Mouse (Mus musculus) MEL (cell line): ENCODE results near the gene Atp2a3. TPM values are rescaled to one million over a fixed set of nuclear protein-coding genes. Genes with fewer than 3 reads are reported as not detected.

Source experiments
- DNase-seq: peaks from one replicate; pipeline ENCODE4 v3.0.0; 2011; ENCODE audit warnings: low read depth, low spot score
- H3K27ac ChIP-seq: 2 replicates; pipeline ENCODE4 v1.5.1; 2012; ENCODE audit warnings: low read depth, mild to moderate bottlenecking, control low read depth, low read length, moderate library complexity; ENCODE audit not compliant: control insufficient read depth
- H3K27me3 ChIP-seq, 2 experiments: fragments of 150-350 bp in 1 of 2; sonication (generic) in 1 of 2; 2 replicates each; pipeline ENCODE4 v1.6.1; 2012; ENCODE audit warnings: low read length in 2 of 2, mild to moderate bottlenecking in 2 of 2, improper control_type of control experiment in 1 of 2, moderate library complexity in 1 of 2; ENCODE audit not compliant: insufficient read depth in 2 of 2, control insufficient read depth in 1 of 2
- H3K36me3 ChIP-seq, 2 experiments: 2 replicates each; pipeline ENCODE4 v1.6.1; 2012 to 2014; ENCODE audit warnings: low read length in 2 of 2, improper control_type of control experiment in 1 of 2, inconsistent platforms in 1 of 2, mild to moderate bottlenecking in 1 of 2; ENCODE audit not compliant: insufficient read depth in 2 of 2, control insufficient read depth in 1 of 2
- H3K4me1 ChIP-seq, 2 experiments: fragments of 150-350 bp in 1 of 2; sonication (generic) in 1 of 2; 2 replicates each; pipeline ENCODE4 v1.6.1; 2012; ENCODE audit warnings: low read length in 2 of 2, improper control_type of control experiment in 1 of 2, mild to moderate bottlenecking in 1 of 2; ENCODE audit not compliant: insufficient read depth in 2 of 2, control insufficient read depth in 1 of 2
- H3K4me3 ChIP-seq, 2 experiments: fragments of 150-350 bp in 1 of 2; sonication (generic) in 1 of 2; 2 replicates each; pipeline ENCODE4 v1.5.1; 2012; ENCODE audit warnings: low read depth in 2 of 2, low read length in 2 of 2, mild to moderate bottlenecking in 2 of 2, moderate library complexity in 2 of 2, control low read depth in 1 of 2, improper control_type of control experiment in 1 of 2; ENCODE audit not compliant: control insufficient read depth in 1 of 2, insufficient read depth in 1 of 2
- H3K79me2 ChIP-seq: 2 replicates; pipeline ENCODE4 v1.6.1; 2012; ENCODE audit warnings: mild to moderate bottlenecking, low read length, moderate library complexity; ENCODE audit not compliant: control insufficient read depth, poor library complexity, insufficient read depth
- H3K9ac ChIP-seq: 2 replicates; pipeline ENCODE4 v1.6.1; 2012; ENCODE audit warnings: low read depth, mild to moderate bottlenecking, control low read depth, low read length, moderate library complexity; ENCODE audit not compliant: control insufficient read depth, poor library complexity, severe bottlenecking
- H3K9me3 ChIP-seq: fragments of 150-350 bp; sonication (generic); replicated peaks from 2 replicates; pipeline ENCODE4 v1.6.1; 2012; ENCODE audit warnings: mild to moderate bottlenecking, low read length, improper control_type of control experiment, moderate library complexity; ENCODE audit not compliant: insufficient read depth
- BHLHE40 ChIP-seq: IDR thresholded peaks from 2 replicates; pipeline ENCODE4 v1.6.1; 2012; ENCODE audit warnings: low read depth, mild to moderate bottlenecking, inconsistent platforms, low read length, improper control_type of control experiment, borderline replicate concordance
- CHD1 ChIP-seq: IDR thresholded peaks from 2 replicates; pipeline ENCODE4 v1.6.1; 2012; ENCODE audit warnings: low read depth, mild to moderate bottlenecking, inconsistent platforms, low read length, improper control_type of control experiment
- E2F4 ChIP-seq: IDR thresholded peaks from 2 replicates; pipeline ENCODE4 v1.6.1; 2011; ENCODE audit warnings: low read depth, low read length, improper control_type of control experiment, borderline replicate concordance
- ELF1 ChIP-seq: IDR thresholded peaks from 2 replicates; pipeline ENCODE4 v1.6.1; 2014; ENCODE audit warnings: low read depth, mild to moderate bottlenecking, inconsistent platforms, low read length, improper control_type of control experiment, moderate library complexity
- EP300 ChIP-seq, 2 experiments: IDR thresholded peaks; 2 replicates each; pipeline ENCODE4 v1.6.1; 2011; ENCODE audit warnings: improper control_type of control experiment in 2 of 2, low read length in 2 of 2, low read depth in 1 of 2, mild to moderate bottlenecking in 1 of 2
- ETS1 ChIP-seq: IDR thresholded peaks from 2 replicates; pipeline ENCODE4 v1.6.1; 2012; ENCODE audit warnings: low read depth, mild to moderate bottlenecking, inconsistent platforms, low read length, improper control_type of control experiment, moderate library complexity
- GABPA ChIP-seq: IDR thresholded peaks from 2 replicates; pipeline ENCODE4 v1.6.1; 2012; ENCODE audit warnings: low read depth, mild to moderate bottlenecking, inconsistent platforms, low read length, improper control_type of control experiment, moderate library complexity
- GATA1 ChIP-seq: IDR thresholded peaks from 2 replicates; pipeline ENCODE4 v1.6.1; 2011; ENCODE audit warnings: low read depth, low read length, improper control_type of control experiment
- HCFC1 ChIP-seq: IDR thresholded peaks from 2 replicates; pipeline ENCODE4 v1.6.1; 2012; ENCODE audit warnings: low read depth, mild to moderate bottlenecking, inconsistent platforms, low read length, improper control_type of control experiment, moderate library complexity
- JUND ChIP-seq: IDR thresholded peaks from 2 replicates; pipeline ENCODE4 v1.6.1; 2011; ENCODE audit warnings: low read depth, mild to moderate bottlenecking, improper control_type of control experiment, low read length
- MAFK ChIP-seq: IDR thresholded peaks from 2 replicates; pipeline ENCODE4 v1.6.1; 2011; ENCODE audit warnings: low read depth, mild to moderate bottlenecking, low read length, improper control_type of control experiment, borderline replicate concordance
- MEF2A ChIP-seq: IDR thresholded peaks from 2 replicates; pipeline ENCODE4 v1.6.1; 2014; ENCODE audit warnings: low read depth, mild to moderate bottlenecking, inconsistent platforms, low read length, improper control_type of control experiment; ENCODE audit not compliant: poor library complexity, insufficient replicate concordance, severe bottlenecking; ENCODE audit errors: extremely low read depth
- MYB ChIP-seq: IDR thresholded peaks from 2 replicates; pipeline ENCODE4 v1.6.1; 2011; ENCODE audit warnings: mild to moderate bottlenecking, low read depth, low read length, improper control_type of control experiment
- MYC ChIP-seq: IDR thresholded peaks from 2 replicates; pipeline ENCODE4 v1.6.1; 2011; ENCODE audit warnings: low read depth, mild to moderate bottlenecking, low read length, improper control_type of control experiment, moderate library complexity
- NELFE ChIP-seq: IDR thresholded peaks from 2 replicates; pipeline ENCODE4 v1.6.1; 2011; ENCODE audit warnings: low read depth, low read length, improper control_type of control experiment
- POLR2A ChIP-seq, 2 experiments: IDR thresholded peaks; 2 replicates each; pipeline ENCODE4 v1.6.1; 2011 to 2012; ENCODE audit warnings: low read length in 2 of 2, mild to moderate bottlenecking in 2 of 2, control low read depth in 1 of 2, improper control_type of control experiment in 1 of 2, low read depth in 1 of 2, moderate library complexity in 1 of 2; ENCODE audit not compliant: control insufficient read depth in 1 of 2, insufficient read depth in 1 of 2, poor library complexity in 1 of 2
- POLR2AphosphoS5 ChIP-seq: IDR thresholded peaks from 2 replicates; pipeline ENCODE4 v1.6.1; 2012; ENCODE audit warnings: low read depth, borderline replicate concordance, mild to moderate bottlenecking, inconsistent platforms, low read length, moderate library complexity, mixed read lengths
- RAD21 ChIP-seq: IDR thresholded peaks from 2 replicates; pipeline ENCODE4 v1.6.1; 2011; ENCODE audit warnings: mild to moderate bottlenecking, low read depth, low read length, improper control_type of control experiment
- RCOR1 ChIP-seq: IDR thresholded peaks from 2 replicates; pipeline ENCODE4 v1.6.1; 2012; ENCODE audit warnings: low read depth, mild to moderate bottlenecking, inconsistent platforms, low read length, improper control_type of control experiment
- SIN3A ChIP-seq: IDR thresholded peaks from 2 replicates; pipeline ENCODE4 v1.6.1; 2012; ENCODE audit warnings: low read length, improper control_type of control experiment, inconsistent platforms
- SMC3 ChIP-seq: IDR thresholded peaks from 2 replicates; pipeline ENCODE4 v1.6.1; 2011; ENCODE audit warnings: low read depth, low read length, improper control_type of control experiment
- TAL1 ChIP-seq: IDR thresholded peaks from 2 replicates; pipeline ENCODE4 v1.6.1; 2012; ENCODE audit warnings: mild to moderate bottlenecking, inconsistent platforms, low read length, moderate library complexity, mixed read lengths
- TBP ChIP-seq: IDR thresholded peaks from 2 replicates; pipeline ENCODE4 v1.8.0; 2011; ENCODE audit warnings: low read depth, low read length, improper control_type of control experiment
- TCF12 ChIP-seq: IDR thresholded peaks from 2 replicates; pipeline ENCODE4 v1.6.1; 2014; ENCODE audit warnings: low read depth, mild to moderate bottlenecking, inconsistent platforms, low read length, improper control_type of control experiment, moderate library complexity
- UBTF ChIP-seq: IDR thresholded peaks from 2 replicates; pipeline ENCODE4 v1.6.1; 2012; ENCODE audit warnings: low read depth, mild to moderate bottlenecking, inconsistent platforms, low read length, improper control_type of control experiment, moderate library complexity, borderline replicate concordance; ENCODE audit not compliant: insufficient read depth
- USF1 ChIP-seq: IDR thresholded peaks from 2 replicates; pipeline ENCODE4 v1.6.1; 2014; ENCODE audit warnings: low read depth, mild to moderate bottlenecking, inconsistent platforms, low read length, improper control_type of control experiment, moderate library complexity
- ZC3H11A ChIP-seq: IDR thresholded peaks from 2 replicates; pipeline ENCODE4 v1.6.1; 2012; ENCODE audit warnings: low read depth, mild to moderate bottlenecking, inconsistent platforms, low read length, improper control_type of control experiment
- ZMIZ1 ChIP-seq: IDR thresholded peaks from 2 replicates; pipeline ENCODE4 v1.6.1; 2012; ENCODE audit warnings: low read depth, mild to moderate bottlenecking, inconsistent platforms, low read length, improper control_type of control experiment, moderate library complexity
- polyA plus RNA-seq, 2 experiments: library from polyadenylated mRNA; stranded (reverse) in 1 of 2; unstranded in 1 of 2; fragments of >175 nt in 1 of 2; fragments of >200 nt in 1 of 2; gene quantifications; 2 replicates each; pipeline versions ENCODE4 v1.2.1 to v1.2.4; 2012; ENCODE audit warnings: low replicate concordance in 2 of 2, low read depth in 1 of 2; ENCODE audit not compliant: insufficient read length in 2 of 2, insufficient read depth in 1 of 2, missing spikeins in 1 of 2
- total RNA-seq: library from RNA; depleted of rRNA; stranded (reverse); fragments of 300-350 nt; gene quantifications from 2 replicates; pipeline ENCODE4 v1.2.3, GENCODE M21; 2012

Gene Atp2a3
- total and polyA plus RNA-seq, 3 experiments: 10.7 to 49.9 TPM; not detected in 1

- Histone ChIP-seq H3K4me3 (no peak overlapping the region), H3K9me3 (no peaks in the 10 kb centered on the region), H3K4me1 (peaks cover 8 to 22% of the 10 kb centered on the region in 2 experiments), H3K9ac (no peak overlapping the region), H3K79me2 (no peaks in the 10 kb centered on the region), H3K27me3 (no peaks in the 10 kb centered on the region), H3K36me3 (peaks cover 0 to 8% of the 10 kb centered on the region in 2 experiments; a peak in 1 of 4 replicates), H3K27ac (no peak overlapping the region)
- no peak for TF ChIP-seq RAD21
- no peak for TF ChIP-seq ZC3H11A
- peak; percentile 9 to 10; a peak in 1 of 4 replicates for TF ChIP-seq EP300 (IDR thresholded peaks at IDR 0.05; ENCODE audit: low read depth in 1 of 2, low read length in 2 of 2)
- no peak for TF ChIP-seq ZMIZ1
- TF ChIP-seq NELFE: no peak
- no peak for TF ChIP-seq MYC
- no peak for TF ChIP-seq GABPA
- TF ChIP-seq E2F4: no peak
- no peak for TF ChIP-seq CHD1
- no peak for TF ChIP-seq JUND
- no peak for TF ChIP-seq ETS1
- TF ChIP-seq TCF12: 0 out of 2 replicates have a peak, but pooled peaks have one; percentile 28
- no peak for TF ChIP-seq HCFC1
- TF ChIP-seq TAL1: peak; percentile 70
- no peak for TF ChIP-seq POLR2A (IDR thresholded peaks at IDR 0.05; ENCODE audit: control insufficient read depth in 1 of 2, insufficient read depth in 1 of 2, low read depth in 1 of 2, low read length in 2 of 2, poor library complexity in 1 of 2)
- no peak for TF ChIP-seq USF1
- no peak for TF ChIP-seq MEF2A
- no peak for TF ChIP-seq SMC3
- no peak for TF ChIP-seq MYB
- peak; percentile 29 for DNase-seq
Measured at GRCm38 (mm10) chr11:72955339-72955974, 5.5 kb upstream of the Atp2a3 start.

DNA sequence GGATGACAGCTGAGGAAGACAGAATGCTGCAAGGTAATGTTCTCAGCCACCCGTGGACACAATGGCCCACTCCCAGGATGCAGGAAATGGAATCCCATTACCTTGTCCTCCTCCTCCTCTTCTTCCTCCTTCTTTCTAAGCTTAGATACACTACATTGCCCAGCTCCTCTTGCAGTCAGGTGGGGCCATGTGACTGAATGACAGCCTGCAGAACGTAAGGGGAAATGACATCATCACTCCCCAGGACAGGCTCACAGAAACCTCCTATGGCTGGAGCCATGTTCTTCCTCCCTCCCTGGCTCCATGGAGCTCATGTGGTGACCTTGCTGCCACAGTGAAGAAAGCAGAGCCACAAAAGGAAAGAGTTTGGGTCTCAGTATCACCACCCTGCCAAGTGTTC is 3.7 kb upstream of the Atp2a3 start:
- DNase-seq: peak; percentile 74
- H3K9ac ChIP-seq: no peak overlapping the region; the same call in 1 of the 2 replicates
- H3K4me1 ChIP-seq: peaks cover 11 to 29% of the 10 kb centered on the region in 2 experiments
- H3K79me2 ChIP-seq: no peaks in the 10 kb centered on the region; the same call in 1 of the 2 replicates
- H3K9me3 ChIP-seq: no peaks in the 10 kb centered on the region
- H3K36me3 ChIP-seq: peaks cover 0 to 8% of the 10 kb centered on the region in 2 experiments; a peak in 1 of 4 replicates
- H3K27me3 ChIP-seq: no peaks in the 10 kb centered on the region
- H3K27ac ChIP-seq: no peak overlapping the region; the same call in 1 of the 2 replicates
- no peak overlapping the region for H3K4me3 ChIP-seq
- TF ChIP-seq RAD21 (no peak), TCF12 (no peak), ELF1 (no peak), ZC3H11A (no peak), TAL1 (no peak), SMC3 (no peak), ETS1 (peak; percentile 54; the same call in 1 of the 2 replicates), MYC (0 out of 2 replicates have a peak, but pooled peaks have one; percentile 15), E2F4 (no peak), POLR2AphosphoS5 (no peak), POLR2A (IDR thresholded peaks at IDR 0.05; ENCODE audit: control insufficient read depth in 1 of 2, insufficient read depth in 1 of 2, low read depth in 1 of 2, low read length in 2 of 2, poor library complexity in 1 of 2) (peak in 1 of 2 experiments; percentile 49; a peak in 1 of 4 replicates), SIN3A (no peak), BHLHE40 (no peak), UBTF (no peak), RCOR1 (no peak), MAFK (no peak), TBP (0 out of 2 replicates have a peak, but pooled peaks have one; percentile 32), HCFC1 (peak; percentile 76), MEF2A (no peak), GATA1 (no peak)
